Mouse (Mus musculus) bone marrow macrophage, adult 2 months (primary cell): ENCODE data around the gene Spin4.

Experiments used
- CTCF ChIP-seq: IDR thresholded peaks from 2 replicates; pipeline ENCODE4 v1.5.1; 2012; ENCODE audit warnings: low read depth, mild to moderate bottlenecking, low read length, moderate library complexity
- POLR2A ChIP-seq: IDR thresholded peaks from 2 replicates; pipeline ENCODE4 v1.6.1; 2012; ENCODE audit warnings: mild to moderate bottlenecking, low read depth, low read length, borderline replicate concordance

DNA sequence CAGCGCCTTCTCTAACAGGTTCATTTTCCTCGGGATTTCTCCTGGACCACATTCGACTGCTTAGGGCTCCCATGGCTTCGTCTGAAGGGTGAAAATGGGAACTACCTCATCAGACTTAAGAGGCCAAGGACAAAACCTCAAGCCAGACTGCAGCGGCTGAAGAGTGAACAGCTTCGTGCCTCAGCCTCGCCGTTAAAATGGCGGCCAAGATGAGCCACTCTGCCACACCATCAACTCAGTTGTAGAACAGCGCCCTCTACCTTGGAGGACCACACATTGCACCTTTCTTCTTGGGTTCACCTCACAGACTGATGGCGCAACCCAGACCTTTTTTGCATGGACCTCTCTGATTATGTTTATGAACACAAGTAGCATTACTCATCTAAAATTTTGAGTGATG is 27.6 kb downstream of the Spin4 start:
- TF ChIP-seq CTCF (no peak), POLR2A (no peak)
